Mouse (Mus musculus) midbrain, postnatal 0 days (tissue): ENCODE data around the gene Atg101. TPM values are rescaled to one million over a fixed set of nuclear protein-coding genes. Genes with fewer than 3 reads are reported as not detected.

Experiments used
- ATAC-seq: fragments of 200-750 bp; cut with Nextera tagmentation; 2 replicates; pipeline ENCODE4 v1.8.0; 2017; ENCODE audit warnings: moderate number of reproducible peaks, mild to moderate bottlenecking, moderate TSS enrichment, moderate library complexity; ENCODE audit not compliant: low FRiP score
- DNase-seq: peaks from one replicate; pipeline ENCODE4 v3.0.0-alpha.2; 2015; ENCODE audit warnings: low spot score
- H3K27ac ChIP-seq: fragments of 300-500 bp; sonication (generic); 2 replicates; pipeline ENCODE4 v1.5.1; 2014; ENCODE audit warnings: low read depth, mild to moderate bottlenecking, low read length, mixed read lengths
- H3K27me3 ChIP-seq: fragments of 300-500 bp; sonication (generic); 2 replicates; pipeline ENCODE4 v1.6.1; 2014; ENCODE audit warnings: low read length, control low read depth, mixed read lengths; ENCODE audit not compliant: insufficient read depth
- H3K36me3 ChIP-seq: fragments of 300-500 bp; sonication (generic); 2 replicates; pipeline ENCODE4 v1.6.1; 2014; ENCODE audit warnings: low read length, control low read depth, mixed read lengths; ENCODE audit not compliant: insufficient read depth
- H3K4me1 ChIP-seq: fragments of 300-500 bp; sonication (generic); 2 replicates; pipeline ENCODE4 v1.6.1; 2014; ENCODE audit warnings: mild to moderate bottlenecking, control low read depth, antibody characterized with exemption, low read length, mixed read lengths; ENCODE audit not compliant: insufficient read depth
- H3K4me2 ChIP-seq: fragments of 300-500 bp; sonication (generic); 2 replicates; pipeline ENCODE4 v1.6.1; 2014; ENCODE audit warnings: low read depth, mild to moderate bottlenecking, low read length, mixed read lengths; ENCODE audit not compliant: poor library complexity, severe bottlenecking
- H3K4me3 ChIP-seq: fragments of 300-500 bp; sonication (generic); 2 replicates; pipeline ENCODE4 v1.5.1; 2014; ENCODE audit warnings: low read depth, mild to moderate bottlenecking, low read length, moderate library complexity
- H3K9ac ChIP-seq: fragments of 300-500 bp; sonication (generic); replicated peaks from 2 replicates; pipeline ENCODE4 v1.6.1; 2014; ENCODE audit warnings: mild to moderate bottlenecking, low read length, moderate library complexity, mixed read lengths; ENCODE audit not compliant: poor library complexity, severe bottlenecking
- H3K9me3 ChIP-seq: fragments of 300-500 bp; sonication (generic); 2 replicates; pipeline ENCODE4 v1.6.1; 2016; ENCODE audit warnings: low read length, control low read depth
- CTCF ChIP-seq: IDR thresholded peaks from 2 replicates; pipeline ENCODE4 v1.5.1; 2016; ENCODE audit warnings: antibody characterized with exemption, mild to moderate bottlenecking
- WGBS: fragments of 180-500 bp; shearing (Covaris S2); extraction: QIAGEN DNeasy Blood & Tissue Kit; methylation state at CpG from one replicate; pipeline ENCODE4 v1.1.7; 2014; 5-methylcytosine and 5-hydroxymethylcytosine counted together
- polyA plus RNA-seq: library from polyadenylated mRNA; unstranded; fragments of >200 nt; fragmentation: Nextera tagmentation; extraction: Ambion mirVana; gene quantifications from 2 replicates; pipeline ENCODE4 v1.2.1, GENCODE M21; 2015
- total RNA-seq: library from RNA; depleted of rRNA; stranded (reverse); fragments of >200 nt; gene quantifications from 2 replicates; pipeline ENCODE4 v1.2.3, GENCODE M21; 2014

Gene Atg101
- total and polyA plus RNA-seq, 2 experiments from 2014 or later = 33.5 to 74.2 TPM

DNA sequence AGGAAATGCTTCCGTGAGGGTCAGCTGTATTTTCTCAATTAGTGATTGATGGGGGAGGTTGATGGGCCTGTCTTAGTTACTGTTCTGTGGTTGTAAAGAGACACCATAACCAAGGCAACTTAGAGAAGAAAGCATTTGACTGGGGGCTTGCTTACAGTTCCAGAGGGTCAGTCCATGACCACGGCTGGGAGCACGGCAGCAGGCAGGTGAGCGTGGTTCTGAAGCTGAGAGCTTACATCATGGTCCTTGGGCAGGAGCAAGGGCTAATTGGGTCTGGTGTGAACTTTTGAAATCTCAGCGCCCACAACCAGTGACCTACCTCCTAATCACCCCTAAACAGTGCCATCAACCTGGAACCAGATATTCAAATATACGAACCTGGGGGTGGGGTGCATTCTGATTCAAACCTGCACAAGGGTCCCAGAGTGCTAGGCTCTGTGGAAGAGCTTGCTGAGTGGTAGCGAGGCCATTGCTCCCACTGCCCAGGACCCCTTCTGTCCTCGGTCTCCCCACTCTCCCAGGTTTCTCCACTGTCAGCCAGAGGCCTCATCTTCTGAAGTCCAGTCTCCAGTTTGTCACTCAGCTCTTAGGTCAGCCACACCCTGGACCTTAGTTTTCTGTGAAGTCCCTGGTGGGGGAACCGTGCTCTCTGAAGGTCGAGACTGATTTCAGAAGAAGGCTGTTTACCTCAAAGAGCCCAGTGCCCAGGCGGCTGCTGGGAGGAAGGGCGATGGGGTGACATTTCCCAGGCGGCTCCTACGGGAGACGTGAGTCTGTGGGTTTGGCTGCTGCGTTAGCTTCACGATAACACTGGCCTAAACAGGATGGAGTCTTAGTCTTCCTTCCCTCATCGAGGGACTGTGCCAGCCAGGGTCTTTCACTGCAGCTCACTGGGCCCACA, 33.1 kb downstream of the Atg101 start:
- no peak for TF ChIP-seq CTCF
- WGBS = 81% methylated on average over 18 of the region's 18 CpGs
- DNase-seq = no peak

DNA sequence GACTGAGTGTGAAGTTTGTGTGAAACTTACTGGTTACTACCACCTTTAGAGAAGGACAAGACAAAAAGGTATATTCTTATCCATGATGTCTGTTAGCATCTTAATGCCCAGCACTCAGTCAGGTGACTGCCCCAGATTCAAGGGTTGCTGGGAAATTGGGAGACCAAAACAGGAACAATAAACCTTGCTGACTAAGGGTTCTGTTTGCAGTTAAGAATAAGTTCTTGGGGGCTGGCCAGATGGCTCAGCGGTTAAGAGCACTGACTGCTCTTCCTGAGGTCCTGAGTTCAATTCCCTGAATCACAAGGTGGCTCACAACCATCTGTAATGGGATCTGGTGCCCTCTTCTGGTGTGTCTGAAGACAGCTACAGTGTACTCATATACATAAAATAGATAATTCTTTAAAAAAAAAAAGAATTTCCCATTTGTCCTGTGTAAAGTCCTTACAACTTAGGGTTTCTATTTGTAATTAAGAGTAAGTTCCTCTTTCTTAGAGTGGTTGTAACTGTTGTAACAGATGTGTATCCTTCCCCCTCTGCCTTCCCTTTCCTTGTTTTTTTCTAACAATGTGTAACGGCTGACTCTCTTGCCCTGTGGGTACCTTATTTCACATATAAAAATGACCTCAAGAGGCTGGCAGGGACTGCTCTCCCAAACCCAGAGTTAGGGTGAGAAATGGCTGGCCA, 33.9 kb downstream of the Atg101 start:
- Histone ChIP-seq H3K9ac (no peak overlapping the region), H3K4me2 (no peak overlapping the region), H3K9me3 (no peaks in the 10 kb centered on the region), H3K27me3 (no peaks in the 10 kb centered on the region), H3K27ac (no peak overlapping the region), H3K36me3 (no peaks in the 10 kb centered on the region), H3K4me1 (no peaks in the 10 kb centered on the region), H3K4me3 (no peak overlapping the region)
- no peak for ATAC-seq
- DNase-seq = no peak
- TF ChIP-seq CTCF = no peak
- 85% methylated on average over 2 of the region's 2 CpGs for WGBS

More for the DNA sequence above, 33.1 kb downstream of the Atg101 start:
- no peak for ATAC-seq
- no peaks in the 10 kb centered on the region for H3K4me1 ChIP-seq
- no peaks in the 10 kb centered on the region for H3K27me3 ChIP-seq
- H3K27ac ChIP-seq = no peak overlapping the region
- H3K36me3 ChIP-seq = no peaks in the 10 kb centered on the region
- no peak overlapping the region for H3K4me2 ChIP-seq
- H3K4me3 ChIP-seq = no peak overlapping the region
- H3K9ac ChIP-seq = no peak overlapping the region
- no peaks in the 10 kb centered on the region for H3K9me3 ChIP-seq

DNA sequence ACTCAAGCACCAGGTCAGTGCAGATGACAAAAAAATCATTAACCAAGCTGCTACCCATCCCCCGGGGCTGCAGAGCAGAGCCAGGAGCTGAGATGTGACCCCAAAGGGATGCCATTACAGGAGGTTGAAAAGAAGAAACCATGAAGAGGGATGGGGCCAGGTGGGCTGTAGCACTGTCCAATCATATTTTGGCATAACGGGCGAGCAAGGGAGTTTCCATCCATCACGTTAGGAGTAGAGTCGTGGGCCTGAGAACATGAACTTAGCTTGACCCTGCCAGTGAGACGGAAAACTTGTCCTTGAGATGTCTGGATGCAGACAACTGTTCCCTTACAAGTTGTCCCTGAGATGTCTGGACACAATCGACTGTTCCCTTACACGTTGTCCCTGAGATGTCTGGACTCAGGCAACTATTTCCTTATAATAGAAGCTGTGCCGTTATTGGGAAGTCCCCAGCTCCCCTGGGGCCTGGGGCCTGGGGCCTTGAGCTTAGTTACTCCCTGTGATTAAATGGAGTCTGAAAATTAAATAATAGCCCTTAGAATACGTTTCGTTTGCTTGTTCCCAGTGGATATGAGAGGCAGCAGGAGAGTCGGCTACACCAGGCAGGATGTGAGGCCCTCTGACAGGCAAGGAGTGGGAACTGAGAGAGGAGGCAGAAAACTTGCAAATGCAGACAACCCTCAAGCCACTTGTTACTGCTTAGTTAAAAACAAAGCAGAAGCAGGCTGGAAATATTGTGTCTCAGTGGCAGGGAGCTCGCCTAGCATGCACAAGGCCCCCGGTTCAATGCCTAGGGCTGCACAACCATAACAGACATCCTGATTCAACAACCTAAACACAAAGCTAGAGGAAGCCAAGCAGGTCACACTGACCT, 35.1 kb downstream of the Atg101 start:
- WGBS = 68% methylated on average over 14 of the region's 14 CpGs
- no peak for TF ChIP-seq CTCF
- Histone ChIP-seq H3K4me1 (no peaks in the 10 kb centered on the region), H3K9me3 (no peaks in the 10 kb centered on the region), H3K9ac (no peak overlapping the region), H3K4me3 (no peak overlapping the region), H3K36me3 (no peaks in the 10 kb centered on the region), H3K27ac (no peak overlapping the region), H3K4me2 (no peak overlapping the region), H3K27me3 (no peaks in the 10 kb centered on the region)
- DNase-seq (no peak), ATAC-seq (no peak)

DNA sequence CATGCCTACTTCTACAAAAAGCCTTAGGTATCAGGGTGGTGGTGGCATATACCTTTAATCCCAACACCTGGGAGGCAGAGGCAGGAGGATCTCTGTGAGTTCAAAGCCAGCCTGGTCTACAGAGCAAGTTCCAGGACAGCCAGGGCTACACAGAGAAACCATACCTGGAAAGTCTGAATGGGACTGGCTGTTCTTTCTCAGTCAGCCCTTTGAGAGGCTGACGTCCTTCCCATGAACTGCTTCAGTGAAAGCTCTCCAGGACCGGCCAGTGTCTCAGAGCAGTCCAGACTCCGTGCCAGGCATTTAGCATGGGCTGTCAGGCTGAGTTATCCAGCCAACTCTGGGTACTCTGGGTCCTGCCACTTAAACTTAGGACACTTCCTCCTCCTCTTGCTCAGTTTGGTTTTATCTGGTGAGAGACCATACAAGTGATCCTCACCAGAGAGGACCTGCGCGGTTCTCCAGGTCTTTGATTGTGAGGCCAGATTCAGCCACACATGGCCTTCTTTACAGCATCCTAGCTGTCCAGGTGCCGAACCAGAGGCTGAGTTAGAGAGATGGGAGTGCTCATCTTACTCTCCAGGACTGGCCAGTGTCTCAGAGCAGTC, 36.0 kb downstream of the Atg101 start:
- Histone ChIP-seq H3K36me3 (no peaks in the 10 kb centered on the region), H3K27me3 (no peaks in the 10 kb centered on the region), H3K27ac (no peak overlapping the region), H3K9me3 (no peaks in the 10 kb centered on the region), H3K9ac (no peak overlapping the region), H3K4me1 (no peaks in the 10 kb centered on the region), H3K4me2 (no peak overlapping the region), H3K4me3 (no peak overlapping the region)
- ATAC-seq = no peak
- TF ChIP-seq CTCF = no peak
- no peak for DNase-seq
- 82% methylated on average over 6 of the region's 6 CpGs for WGBS

DNA sequence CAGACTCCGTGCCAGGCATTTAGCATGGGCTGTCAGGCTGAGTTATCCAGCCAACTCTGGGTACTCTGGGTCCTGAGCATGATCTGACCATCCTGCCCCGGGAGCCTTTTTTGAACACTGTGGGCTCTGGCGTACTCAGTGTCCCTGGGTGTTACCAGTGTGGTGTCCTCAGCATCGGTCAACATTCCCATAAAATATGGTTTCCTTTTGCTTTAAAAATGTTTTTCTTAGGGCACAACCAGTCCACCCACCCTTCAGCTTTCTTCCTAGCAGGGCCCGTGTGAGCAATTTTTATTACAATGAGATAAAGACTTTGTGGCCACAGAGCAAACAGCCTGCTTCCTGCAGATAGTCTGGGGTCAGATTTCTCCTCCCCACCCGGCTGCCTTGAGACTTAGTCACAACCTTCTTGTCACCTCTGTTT, 36.6 kb downstream of the Atg101 start:
- H3K27ac ChIP-seq = no peak overlapping the region
- H3K36me3 ChIP-seq = no peaks in the 10 kb centered on the region
- H3K4me3 ChIP-seq = no peak overlapping the region
- no peak for TF ChIP-seq CTCF
- H3K4me1 ChIP-seq = no peaks in the 10 kb centered on the region
- no peaks in the 10 kb centered on the region for H3K9me3 ChIP-seq
- no peak overlapping the region for H3K4me2 ChIP-seq
- no peak overlapping the region for H3K9ac ChIP-seq
- no peaks in the 10 kb centered on the region for H3K27me3 ChIP-seq
- ATAC-seq = no peak
- 69% methylated on average over 6 of the region's 6 CpGs for WGBS
- no peak for DNase-seq
